Mouse (Mus musculus) spleen, adult 2 months (tissue): ENCODE measurements around the gene Elf2. TPM values are rescaled to one million over a fixed set of nuclear protein-coding genes. Genes with fewer than 3 reads are reported as not detected.

ENCODE experiments used
- DNase-seq, 2 experiments: peaks; one replicate each; pipeline versions ENCODE4 v3.0.0 to v3.0.0-alpha.2; 2012 to 2021; ENCODE audit warnings: low spot score in 2 of 2, low read depth in 1 of 2
- H3K27ac ChIP-seq: fragments of 200-500 bp; 2 replicates; pipeline ENCODE4 v1.5.1; 2012; ENCODE audit warnings: low read length, inconsistent platforms; ENCODE audit not compliant: insufficient read depth
- H3K27me3 ChIP-seq: fragments of 200-500 bp; 2 replicates; pipeline ENCODE4 v1.6.1; 2012; ENCODE audit warnings: mild to moderate bottlenecking, moderate library complexity, low read length, inconsistent platforms; ENCODE audit not compliant: control insufficient read depth, insufficient read depth
- H3K36me3 ChIP-seq: fragments of 200-500 bp; 2 replicates; pipeline ENCODE4 v1.6.1; 2012; ENCODE audit warnings: mild to moderate bottlenecking, low read length, inconsistent platforms; ENCODE audit not compliant: control insufficient read depth, insufficient read depth
- H3K4me1 ChIP-seq: fragments of 200-500 bp; 2 replicates; pipeline ENCODE4 v1.6.1; 2011; ENCODE audit warnings: inconsistent platforms; ENCODE audit not compliant: control insufficient read depth, insufficient read depth, insufficient read length
- H3K4me3 ChIP-seq: fragments of 200-500 bp; 2 replicates; pipeline ENCODE4 v1.5.1; 2011; ENCODE audit warnings: mild to moderate bottlenecking, inconsistent platforms; ENCODE audit not compliant: insufficient read depth, insufficient read length; ENCODE audit errors: extremely low read depth
- CTCF ChIP-seq: fragments of 200-500 bp; IDR thresholded peaks from 2 replicates; pipeline ENCODE4 v1.5.1; 2011; ENCODE audit warnings: mild to moderate bottlenecking, inconsistent platforms; ENCODE audit not compliant: insufficient read depth, insufficient read length, insufficient replicate concordance; ENCODE audit errors: extremely low read depth
- POLR2A ChIP-seq: fragments of 200-500 bp; IDR thresholded peaks from 2 replicates; pipeline ENCODE4 v1.6.1; 2011; ENCODE audit warnings: low read depth, low read length, inconsistent platforms
- WGBS: fragments of 180-500 bp; shearing (Covaris S2); methylation state at CpG from one replicate; pipeline ENCODE4 v1.1.7; 2018; 5-methylcytosine and 5-hydroxymethylcytosine counted together
- polyA plus RNA-seq: library from polyadenylated mRNA; depleted of rRNA; stranded (reverse); fragments of >200 nt; gene quantifications from 2 replicates; pipeline ENCODE4 v1.2.3, GENCODE M21; 2012

Gene Elf2
- polyA plus RNA-seq, 1 experiment = 36.6 TPM

GRCm38 (mm10) chr3:51305961-51306360 lies 34.5 kb downstream of the Elf2 start:
- 89% methylated on average over 8 of the region's 8 CpGs for whole genome bisulfite sequencing
- no peak for DNase-seq
- H3K4me3 ChIP-seq = no peak overlapping the region
- TF ChIP-seq CTCF (no peak), POLR2A (no peak)
- H3K27ac ChIP-seq = no peak overlapping the region
- no peaks in the 10 kb centered on the region; the same call in 1 of the 2 replicates for H3K4me1 ChIP-seq
- H3K36me3 ChIP-seq = peaks cover 7% of the 10 kb centered on the region
- H3K27me3 ChIP-seq = no peaks in the 10 kb centered on the region

- no peaks in the 10 kb centered on the region for H3K27me3 ChIP-seq
- no peak overlapping the region; the same call in 1 of the 2 replicates for H3K27ac ChIP-seq
- DNase-seq = no peak
- H3K4me1 ChIP-seq = no peaks in the 10 kb centered on the region; the same call in 1 of the 2 replicates
- H3K36me3 ChIP-seq = peaks cover 6% of the 10 kb centered on the region
- TF ChIP-seq POLR2A = no peak
- no peak for TF ChIP-seq CTCF
- H3K4me3 ChIP-seq = no peak overlapping the region
- WGBS = 70% methylated on average over 3 of the region's 3 CpGs
Observed at GRCm38 (mm10) chr3:51302971-51303476, 37.4 kb downstream of the Elf2 start.

GRCm38 (mm10) chr3:51301583-51301982 lies 38.9 kb downstream of the Elf2 start:
- H3K27ac ChIP-seq = no peak overlapping the region
- 88% methylated on average over 6 of the region's 6 CpGs for WGBS
- TF ChIP-seq CTCF (no peak), POLR2A (no peak)
- no peak for DNase-seq
- peaks cover 2% of the 10 kb centered on the region; the same call in 1 of the 2 replicates for H3K36me3 ChIP-seq
- H3K4me3 ChIP-seq = no peak overlapping the region
- H3K4me1 ChIP-seq = no peaks in the 10 kb centered on the region; the same call in 1 of the 2 replicates
- H3K27me3 ChIP-seq = no peaks in the 10 kb centered on the region

GRCm38 (mm10) chr3:51296790-51297189 lies 43.7 kb downstream of the Elf2 start:
- no peak for TF ChIP-seq POLR2A
- DNase-seq = no peak
- 83% methylated on average over 1 of the region's 1 CpGs for whole genome bisulfite sequencing
- H3K27ac ChIP-seq = no peak overlapping the region
- no peaks in the 10 kb centered on the region; the same call in 1 of the 2 replicates for H3K36me3 ChIP-seq
- no peaks in the 10 kb centered on the region; the same call in 1 of the 2 replicates for H3K4me1 ChIP-seq
- no peak overlapping the region for H3K4me3 ChIP-seq
- no peaks in the 10 kb centered on the region for H3K27me3 ChIP-seq

- Histone ChIP-seq H3K27ac (no peak overlapping the region), H3K4me1 (no peaks in the 10 kb centered on the region), H3K27me3 (no peaks in the 10 kb centered on the region), H3K36me3 (no peaks in the 10 kb centered on the region; the same call in 1 of the 2 replicates), H3K4me3 (no peak overlapping the region)
- DNase-seq = no peak
- TF ChIP-seq CTCF (no peak), POLR2A (no peak)
- WGBS = 82% methylated on average over 2 of the region's 2 CpGs
Observed at GRCm38 (mm10) chr3:51295225-51295624, 45.2 kb downstream of the Elf2 start.

GRCm38 (mm10) chr3:51294251-51294650 lies 46.2 kb downstream of the Elf2 start:
- Histone ChIP-seq H3K4me3 (no peak overlapping the region), H3K27ac (no peak overlapping the region), H3K36me3 (no peaks in the 10 kb centered on the region; the same call in 1 of the 2 replicates), H3K27me3 (no peaks in the 10 kb centered on the region), H3K4me1 (no peaks in the 10 kb centered on the region)
- TF ChIP-seq POLR2A = no peak
- no peak for TF ChIP-seq CTCF
- WGBS = 84% methylated on average over 2 of the region's 2 CpGs
- no peak for DNase-seq
